Mouse (Mus musculus) hindbrain, postnatal 0 days (tissue): Measurements from ENCODE around the gene Slc25a17. TPM values are rescaled to one million over a fixed set of nuclear protein-coding genes. Genes with fewer than 3 reads are reported as not detected.

Source experiments
- ATAC-seq: fragments of 200-750 bp; cut with Nextera tagmentation; 2 replicates; pipeline ENCODE4 v1.8.0; 2017; ENCODE audit warnings: mild to moderate bottlenecking, moderate TSS enrichment, moderate library complexity
- DNase-seq: peaks from one replicate; pipeline ENCODE4 v3.0.0-alpha.2; 2015; ENCODE audit warnings: low spot score
- H3K27ac ChIP-seq: fragments of 300-500 bp; sonication (generic); 2 replicates; pipeline ENCODE4 v1.5.1; 2014; ENCODE audit warnings: mild to moderate bottlenecking
- H3K27me3 ChIP-seq: fragments of 300-500 bp; sonication (generic); 2 replicates; pipeline ENCODE4 v1.6.1; 2014; ENCODE audit warnings: low read length, mixed read lengths; ENCODE audit not compliant: insufficient read depth
- H3K36me3 ChIP-seq: fragments of 300-500 bp; sonication (generic); 2 replicates; pipeline ENCODE4 v1.6.1; 2014; ENCODE audit warnings: low read length, mixed read lengths; ENCODE audit not compliant: insufficient read depth
- H3K4me1 ChIP-seq: fragments of 300-500 bp; sonication (generic); 2 replicates; pipeline ENCODE4 v1.6.1; 2014; ENCODE audit warnings: antibody characterized with exemption, low read length, mixed read lengths; ENCODE audit not compliant: insufficient read depth
- H3K4me2 ChIP-seq: fragments of 300-500 bp; sonication (generic); 2 replicates; pipeline ENCODE4 v1.6.1; 2014; ENCODE audit warnings: low read depth, mild to moderate bottlenecking, low read length, moderate library complexity, mixed read lengths
- H3K4me3 ChIP-seq: fragments of 300-500 bp; sonication (generic); 2 replicates; pipeline ENCODE4 v1.5.1; 2014; ENCODE audit warnings: low read length
- H3K9ac ChIP-seq: fragments of 300-500 bp; sonication (generic); replicated peaks from 2 replicates; pipeline ENCODE4 v1.6.1; 2014; ENCODE audit warnings: mild to moderate bottlenecking, low read length, moderate library complexity, mixed read lengths
- H3K9me3 ChIP-seq: fragments of 300-500 bp; sonication (generic); 2 replicates; pipeline ENCODE4 v1.6.1; 2016; ENCODE audit warnings: low read length, mixed read lengths
- CTCF ChIP-seq: IDR thresholded peaks from 2 replicates; pipeline ENCODE4 v1.5.1; 2016; ENCODE audit warnings: antibody characterized with exemption, control low read depth, low read depth
- WGBS: fragments of 180-500 bp; shearing (Covaris S2); extraction: QIAGEN DNeasy Blood & Tissue Kit; methylation state at CpG from one replicate; pipeline ENCODE4 v1.1.7; 2014; 5-methylcytosine and 5-hydroxymethylcytosine counted together
- polyA plus RNA-seq: library from polyadenylated mRNA; unstranded; fragments of >200 nt; fragmentation: Nextera tagmentation; extraction: Ambion mirVana; gene quantifications from 2 replicates; pipeline ENCODE4 v1.2.1, GENCODE M21; 2015
- total RNA-seq: library from RNA; depleted of rRNA; stranded (reverse); fragments of >200 nt; gene quantifications from 2 replicates; pipeline ENCODE4 v1.2.3, GENCODE M21; 2014

The Slc25a17 gene
- total and polyA plus RNA-seq, 2 experiments from 2014 or later = 66.3 to 110 TPM

DNA sequence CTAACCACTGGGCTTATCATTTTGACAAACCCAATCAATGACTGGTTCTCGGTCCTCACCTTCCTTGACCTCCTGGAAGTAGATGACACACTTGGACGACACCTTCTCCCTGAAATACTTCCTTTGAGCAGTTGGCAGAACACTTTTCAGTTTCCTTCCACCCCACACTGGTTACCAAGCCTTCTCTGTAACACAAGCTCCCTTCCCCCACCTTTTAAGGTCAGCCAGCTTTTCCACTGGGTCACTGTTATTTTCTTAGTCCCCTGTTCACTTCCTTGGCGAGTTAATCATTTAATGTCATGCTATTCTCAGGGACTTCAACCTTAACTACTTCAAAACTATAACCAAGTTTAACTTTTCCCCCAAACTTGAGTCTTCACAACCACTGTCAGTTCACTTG lies 1.7 kb downstream of the Slc25a17 start:
- Histone ChIP-seq H3K9ac (no peak overlapping the region), H3K4me3 (no peak overlapping the region), H3K27me3 (no peaks in the 10 kb centered on the region), H3K27ac (no peak overlapping the region), H3K4me1 (peaks cover 5% of the 10 kb centered on the region; the same call in 1 of the 2 replicates), H3K9me3 (no peaks in the 10 kb centered on the region), H3K4me2 (no peak overlapping the region), H3K36me3 (peaks cover 8% of the 10 kb centered on the region; the same call in 1 of the 2 replicates)
- DNase-seq (no peak), ATAC-seq (no peak)
- TF ChIP-seq CTCF = no peak
- WGBS = 84% methylated on average over 3 of the region's 3 CpGs

GRCm38 (mm10) chr15:81356946-81357345 lies 3.7 kb downstream of the Slc25a17 start:
- no peak overlapping the region for H3K4me3 ChIP-seq
- H3K27ac ChIP-seq = no peak overlapping the region
- no peak overlapping the region for H3K9ac ChIP-seq
- no peaks in the 10 kb centered on the region for H3K9me3 ChIP-seq
- H3K27me3 ChIP-seq = no peaks in the 10 kb centered on the region
- H3K4me2 ChIP-seq = no peak overlapping the region
- ATAC-seq (no peak), DNase-seq (no peak)
- WGBS = 46% methylated on average over 5 of the region's 5 CpGs
- TF ChIP-seq CTCF = no peak
- no peaks in the 10 kb centered on the region for H3K36me3 ChIP-seq
- peaks cover 5% of the 10 kb centered on the region; the same call in 1 of the 2 replicates for H3K4me1 ChIP-seq

GRCm38 (mm10) chr15:81355146-81355761 lies 5.4 kb downstream of the Slc25a17 start:
- Histone ChIP-seq H3K27ac (no peak overlapping the region), H3K4me3 (no peak overlapping the region), H3K4me2 (no peak overlapping the region), H3K27me3 (no peaks in the 10 kb centered on the region), H3K9me3 (no peaks in the 10 kb centered on the region), H3K9ac (no peak overlapping the region), H3K36me3 (no peaks in the 10 kb centered on the region), H3K4me1 (peaks cover 5% of the 10 kb centered on the region; the same call in 1 of the 2 replicates)
- 65% methylated on average over 3 of the region's 3 CpGs for WGBS
- TF ChIP-seq CTCF = peak; percentile 75
- DNase-seq (peak; percentile 53), ATAC-seq (no peak)

- WGBS = 50% methylated on average over 1 of the region's 1 CpGs
- DNase-seq (peak; percentile 43), ATAC-seq (no peak)
- Histone ChIP-seq H3K4me1 (no peaks in the 10 kb centered on the region), H3K4me3 (no peak overlapping the region), H3K9me3 (no peaks in the 10 kb centered on the region), H3K27ac (no peak overlapping the region), H3K36me3 (no peaks in the 10 kb centered on the region), H3K27me3 (no peaks in the 10 kb centered on the region), H3K9ac (no peak overlapping the region), H3K4me2 (no peak overlapping the region)
- peak; percentile 55 for TF ChIP-seq CTCF
Measured at GRCm38 (mm10) chr15:81352638-81353037, 8.0 kb downstream of the Slc25a17 start.

- Histone ChIP-seq H3K4me2 (no peak overlapping the region), H3K9ac (no peak overlapping the region), H3K27ac (no peak overlapping the region), H3K9me3 (no peaks in the 10 kb centered on the region), H3K4me3 (no peak overlapping the region), H3K4me1 (no peaks in the 10 kb centered on the region), H3K27me3 (no peaks in the 10 kb centered on the region), H3K36me3 (no peaks in the 10 kb centered on the region)
- TF ChIP-seq CTCF = no peak
- DNase-seq (peak; percentile 12), ATAC-seq (no peak)
- 38% methylated on average over 1 of the region's 1 CpGs for WGBS
Measured at GRCm38 (mm10) chr15:81350401-81350800, 10.2 kb downstream of the Slc25a17 start.

DNA sequence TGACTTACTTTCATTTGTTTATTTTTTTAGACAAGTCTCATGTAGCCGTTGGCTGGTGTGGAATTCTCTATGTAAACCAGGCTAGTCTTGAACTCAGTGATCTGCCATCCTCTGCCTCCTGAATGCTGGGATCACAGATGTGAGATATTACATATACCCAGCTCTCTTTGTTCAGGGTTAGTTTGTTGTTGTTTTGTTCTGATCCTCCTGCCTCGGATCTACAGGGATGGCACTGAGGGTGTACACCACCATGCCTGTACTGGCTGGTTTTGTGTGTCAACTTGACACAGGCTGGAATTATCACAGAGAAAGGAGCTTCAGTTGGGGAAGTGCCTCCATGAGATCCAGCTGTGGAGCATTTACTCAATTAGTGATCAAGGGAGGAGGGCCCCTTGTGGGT lies 12.2 kb downstream of the Slc25a17 start:
- 95% methylated on average over 2 of the region's 2 CpGs for WGBS

DNA sequence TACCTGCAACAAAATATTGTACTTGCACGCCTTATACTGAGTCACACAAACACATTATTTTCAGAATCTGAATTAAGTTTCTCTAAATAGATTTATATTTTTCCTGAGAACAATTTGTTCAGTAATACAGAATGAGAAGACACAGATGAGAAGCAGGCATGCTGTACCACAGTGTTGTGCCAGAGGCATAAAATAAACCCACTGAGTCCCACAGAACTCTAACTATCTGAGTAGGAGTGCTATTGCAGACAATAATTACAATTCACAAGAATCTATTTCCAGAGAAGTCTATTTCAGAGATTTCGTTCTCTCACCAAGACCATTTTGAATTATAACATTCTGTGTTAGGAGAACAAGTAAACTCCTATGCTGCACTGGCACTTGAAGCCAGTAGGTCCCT lies 13.1 kb downstream of the Slc25a17 start:
- 87% methylated on average over 2 of the region's 2 CpGs for WGBS

More for the DNA sequence above, 12.2 kb downstream of the Slc25a17 start:
- Histone ChIP-seq H3K4me3 (no peak overlapping the region), H3K27ac (no peak overlapping the region), H3K4me1 (no peaks in the 10 kb centered on the region), H3K9me3 (no peaks in the 10 kb centered on the region), H3K27me3 (no peaks in the 10 kb centered on the region), H3K36me3 (no peaks in the 10 kb centered on the region), H3K9ac (no peak overlapping the region), H3K4me2 (no peak overlapping the region)
- ATAC-seq (no peak), DNase-seq (no peak)
- TF ChIP-seq CTCF = no peak

More for the DNA sequence above, 13.1 kb downstream of the Slc25a17 start:
- DNase-seq (no peak), ATAC-seq (no peak)
- Histone ChIP-seq H3K36me3 (no peaks in the 10 kb centered on the region), H3K4me3 (no peak overlapping the region), H3K9me3 (no peaks in the 10 kb centered on the region), H3K27me3 (no peaks in the 10 kb centered on the region), H3K27ac (no peak overlapping the region), H3K9ac (no peak overlapping the region), H3K4me2 (no peak overlapping the region), H3K4me1 (no peaks in the 10 kb centered on the region)
- TF ChIP-seq CTCF = no peak
